Mouse (Mus musculus) erythroblast, embryonic 14.5 days (primary cell): ENCODE data around the gene Xkrx.

Experiments
- GATA1 ChIP-seq: IDR thresholded peaks from 2 replicates; pipeline ENCODE4 v1.6.1; 2012; ENCODE audit warnings: low read length, inconsistent platforms, mixed read lengths
- TAL1 ChIP-seq: IDR thresholded peaks from 3 replicates; pipeline ENCODE4 v1.6.1; 2012; ENCODE audit warnings: low read length, inconsistent platforms, mixed read lengths

DNA sequence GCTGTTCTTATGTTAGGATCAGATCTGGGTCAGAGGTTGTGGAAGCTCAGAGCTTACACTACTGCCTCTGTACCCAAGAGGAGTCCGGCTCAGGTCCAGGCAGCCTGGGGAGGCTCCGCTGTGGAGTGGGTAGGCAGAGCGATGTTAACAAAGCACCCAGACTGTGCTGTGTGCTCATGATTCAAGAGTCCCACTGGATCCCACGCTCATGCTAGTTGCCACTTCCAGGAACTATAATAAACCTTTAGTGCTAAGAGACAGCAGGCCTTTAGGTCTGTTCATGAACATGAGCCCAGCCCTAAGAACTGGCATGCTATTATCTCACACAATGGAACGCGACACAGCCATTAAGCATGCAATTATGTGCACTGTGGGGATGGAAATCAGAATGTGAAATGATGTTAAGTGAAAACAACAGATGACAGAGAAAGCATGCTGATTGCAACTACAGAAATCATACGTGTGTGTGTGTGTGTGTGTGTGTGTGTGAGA lies 49.3 kb upstream of the Xkrx start:
- no peak for TF ChIP-seq GATA1
- no peak for TF ChIP-seq TAL1
